Mouse (Mus musculus) spleen, adult 12 weeks (tissue): Measurements from ENCODE around the gene Eif3k.

Experiments used
- DNase-seq: peaks from one replicate; pipeline ENCODE4 v3.0.0; 2022; ENCODE audit warnings: low spot score

Gene Eif3k

GRCm38 (mm10) chr7:28936787-28937186 is 44.9 kb downstream of the Eif3k start:
- no peak for DNase-seq

DNA sequence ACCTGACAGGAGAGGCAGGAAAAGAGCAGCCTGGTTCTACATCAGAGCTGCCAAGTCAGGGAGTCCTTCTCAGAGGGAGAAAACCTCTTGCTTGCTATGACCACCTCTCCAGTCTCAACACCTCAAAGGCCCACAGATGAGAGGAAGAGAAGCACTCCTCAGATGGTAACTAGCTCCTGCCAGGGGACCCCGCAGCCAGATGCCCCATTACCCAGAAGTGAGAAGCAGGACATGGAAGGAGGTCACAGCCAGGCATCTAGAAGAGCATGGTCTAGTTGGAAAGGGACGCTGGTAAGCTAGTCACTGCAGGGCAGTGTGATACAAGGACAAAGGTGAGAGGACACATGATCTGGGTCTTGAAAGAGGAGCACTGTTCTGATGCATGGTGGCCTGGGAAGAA is 47.8 kb downstream of the Eif3k start:
- DNase-seq: no peak

DNA sequence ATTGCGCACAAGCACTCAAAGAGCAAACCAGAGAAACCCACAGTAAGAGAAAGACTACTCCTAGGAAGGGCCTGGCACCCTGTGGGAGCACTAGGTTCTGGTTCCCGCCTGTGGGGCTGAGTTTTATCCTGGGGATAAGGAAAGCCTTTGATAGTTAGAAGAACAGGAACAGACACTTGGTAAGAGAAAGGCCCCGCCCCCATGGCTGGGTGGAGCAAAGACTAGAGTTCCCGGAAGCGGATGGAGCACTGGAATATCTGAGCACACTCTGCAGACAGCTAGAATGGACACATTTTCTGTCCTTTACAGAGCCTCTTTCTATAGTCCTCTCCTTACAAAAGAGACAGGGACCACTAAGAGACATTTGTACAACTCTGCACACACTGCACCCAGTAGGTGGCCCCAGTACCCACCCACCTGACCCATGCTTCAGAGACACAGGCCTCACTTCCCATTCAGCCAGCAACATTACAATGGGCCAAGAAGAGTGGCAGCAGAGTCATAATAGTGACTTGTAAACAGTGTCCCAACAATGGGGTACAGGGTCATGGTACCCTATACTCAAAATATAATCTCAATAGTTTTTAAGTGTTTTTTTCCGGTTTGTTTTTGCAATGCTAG is 49.1 kb downstream of the Eif3k start:
- no peak for DNase-seq

DNA sequence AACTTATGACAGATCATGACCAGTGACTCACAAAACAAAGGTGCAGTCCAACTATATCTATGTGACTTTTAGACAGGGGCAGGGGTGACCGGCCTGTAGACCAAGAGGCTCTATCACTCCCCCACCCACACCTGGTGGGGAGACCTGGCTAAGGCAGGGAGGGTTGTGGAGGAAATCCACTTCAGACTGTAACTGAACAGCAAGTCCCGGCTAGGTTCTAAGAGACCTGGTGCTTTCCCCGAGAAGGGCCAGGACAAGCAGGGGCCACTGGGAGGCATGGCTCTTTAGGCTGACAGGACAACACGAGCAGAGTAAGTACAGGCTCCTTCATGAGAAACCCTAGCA is 50.0 kb downstream of the Eif3k start:
- no peak for DNase-seq

- no peak for DNase-seq
Observed at GRCm38 (mm10) chr7:28931032-28931694, 50.5 kb downstream of the Eif3k start.

- no peak for DNase-seq
Observed at GRCm38 (mm10) chr7:28930320-28931031, 51.2 kb downstream of the Eif3k start.

GRCm38 (mm10) chr7:28929381-28929780 is 52.3 kb downstream of the Eif3k start:
- no peak for DNase-seq

DNA sequence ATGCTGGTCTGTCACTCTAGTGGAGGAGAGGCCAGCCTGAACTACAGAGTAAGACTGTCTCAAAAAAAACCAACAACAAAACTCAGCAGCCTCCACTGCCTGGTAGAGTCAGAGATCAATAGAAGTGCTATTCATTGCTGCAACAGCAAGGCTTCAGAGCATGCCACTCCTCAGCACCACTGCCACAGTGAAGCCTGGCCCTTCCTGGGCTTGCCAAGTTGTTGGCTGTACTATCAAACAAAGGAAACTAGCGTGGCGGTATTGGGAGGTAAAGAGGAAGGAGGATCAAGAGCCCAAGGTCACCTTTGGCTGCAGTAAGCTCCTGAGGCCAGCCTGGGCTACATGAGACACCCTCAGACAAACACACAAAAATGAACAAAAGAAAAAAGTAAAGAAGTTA is 55.5 kb downstream of the Eif3k start:
- DNase-seq: no peak

DNA sequence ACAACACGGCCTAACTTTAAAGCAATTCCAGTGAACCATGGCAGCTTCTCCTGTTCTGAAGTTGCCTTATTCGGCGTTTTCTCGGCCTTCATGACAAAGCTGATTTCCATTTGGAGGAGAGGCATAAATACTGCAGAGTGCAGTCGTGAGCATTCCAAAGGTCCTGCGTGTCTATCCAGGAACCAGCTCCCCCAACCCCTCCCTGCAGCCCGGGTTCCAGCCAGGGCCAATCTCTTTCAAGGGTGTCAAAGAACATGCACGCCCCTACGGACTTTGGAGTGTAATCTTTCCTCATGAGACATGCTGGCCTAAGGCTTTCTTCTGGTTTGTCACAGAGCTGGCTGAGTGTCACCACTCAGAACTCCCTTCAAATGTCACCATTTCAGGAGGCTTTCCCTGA is 56.3 kb downstream of the Eif3k start:
- no peak for DNase-seq

GRCm38 (mm10) chr7:28924802-28925201 is 56.9 kb downstream of the Eif3k start:
- DNase-seq: no peak

DNA sequence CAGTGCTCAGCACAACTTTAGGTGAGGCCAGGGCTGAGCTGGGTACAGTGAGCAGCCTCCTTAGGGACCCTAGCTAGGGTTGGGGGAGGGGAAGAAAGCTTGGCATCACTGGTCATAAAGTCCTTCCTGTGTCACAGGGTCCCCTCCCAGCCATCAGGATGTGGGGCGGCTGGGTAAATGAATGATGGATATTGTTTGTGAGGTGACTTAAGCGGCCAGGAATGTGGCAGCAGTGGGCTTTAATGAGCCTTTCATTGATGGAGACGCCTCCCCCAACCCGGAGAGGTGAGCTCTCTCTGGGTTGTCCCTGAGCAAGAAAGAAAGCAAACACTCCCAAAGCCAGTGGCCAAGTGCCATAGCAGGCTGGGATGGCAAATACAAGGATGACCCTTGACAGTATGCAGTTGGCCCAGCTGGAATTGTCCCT is 57.8 kb downstream of the Eif3k start:
- DNase-seq: no peak

DNA sequence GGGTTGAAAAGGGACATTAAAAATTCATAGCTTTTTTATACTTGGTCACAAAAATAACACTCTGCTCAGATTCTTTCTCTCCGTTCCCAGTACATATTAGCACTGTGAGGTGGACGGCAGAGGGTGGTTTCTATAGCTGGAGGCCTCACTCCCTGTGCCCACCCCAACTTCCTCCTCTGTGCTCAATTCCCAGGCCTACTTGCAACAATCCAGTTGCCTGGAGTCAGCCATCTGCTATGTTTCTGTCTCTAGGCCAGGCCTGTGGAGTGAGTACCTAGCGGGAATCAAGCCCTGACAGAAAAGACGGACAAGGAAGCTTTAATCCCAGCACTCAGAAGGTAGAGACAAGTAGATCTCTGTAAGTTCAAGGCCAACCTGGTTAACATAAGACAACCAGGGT is 59.1 kb downstream of the Eif3k start:
- no peak for DNase-seq

DNA sequence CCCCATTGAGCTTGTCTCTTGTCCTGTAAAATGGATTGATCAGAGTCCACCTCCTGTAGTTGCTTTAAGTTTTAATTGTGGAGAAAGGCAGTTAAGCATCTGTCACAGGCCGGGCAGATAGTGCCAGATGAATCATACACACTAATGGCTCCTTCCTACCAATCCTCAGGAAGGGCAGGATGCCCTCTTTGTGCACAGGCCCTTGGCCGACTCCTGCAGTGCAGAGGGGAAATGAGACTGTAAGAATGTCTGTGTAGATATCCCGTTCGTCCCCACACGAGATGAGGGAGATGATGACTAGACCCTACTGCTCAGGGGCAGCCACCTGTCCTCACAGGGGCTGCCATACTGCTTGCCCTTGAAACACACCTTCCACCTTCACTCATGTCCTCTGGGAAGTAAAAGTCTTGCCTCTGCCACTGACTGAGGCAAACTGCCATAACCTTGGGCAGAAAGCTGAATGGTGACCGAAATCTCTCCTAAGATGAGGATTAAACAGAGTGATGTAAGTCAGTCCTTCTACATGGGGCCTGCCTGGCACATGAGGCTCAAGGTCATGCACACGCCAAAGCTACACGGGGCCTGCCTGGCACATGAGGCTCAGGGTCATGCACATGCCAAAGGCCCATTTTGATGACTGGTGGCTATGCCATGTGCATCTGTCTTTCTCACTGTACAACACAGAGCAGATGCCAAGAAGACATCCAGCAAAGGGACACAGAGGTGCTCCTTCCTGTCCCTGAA is 59.8 kb downstream of the Eif3k start:
- no peak for DNase-seq
